In the genomic region with DNA sequence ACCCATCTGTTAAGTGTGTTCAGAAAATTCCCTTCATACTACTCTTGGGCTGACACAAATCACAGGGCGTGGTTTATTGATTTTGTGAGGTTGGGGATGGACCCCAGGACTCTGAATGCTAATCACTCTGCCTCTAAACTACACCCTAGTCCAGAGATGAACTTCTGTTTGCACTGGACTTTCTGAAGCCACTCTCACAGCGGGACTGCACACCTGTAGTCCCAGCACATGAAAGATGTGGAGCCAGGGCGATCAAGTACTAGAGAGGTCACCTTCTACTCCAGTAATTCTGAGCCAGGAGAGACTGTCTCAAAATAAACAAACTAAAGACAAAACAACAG, we compare ENCODE assay signal across 9 mouse cellular contexts. TPM values are rescaled to one million over a fixed set of nuclear protein-coding genes. Genes with fewer than 3 reads are reported as not detected.
A peak's percentile ranks its signal among the peaks of the same experiment; 100 is the strongest.
DNase-seq lines count a peak whose midpoint lies in the region; ATAC-seq lines count a peak whose summit lies in the region.
"Had no signal": no experiment of that assay in that cellular context is flagged by ENCODE, and none has a peak within 500 bp of the region (broad histone marks: within the 10 kb centered on the region; RNA-seq: fewer than 3 reads in every experiment).

No protein-coding gene starts in this region.

- no peak for DNase-seq in kidney, postnatal 10 days
- no peak for DNase-seq in embryonic facial prominence, embryonic 11.5 days (ENCODE audit: low spot score)
- peak; percentile 13 for DNase-seq in naive thymus-derived CD4-positive, alpha-beta T cell, adult 2 months (ENCODE audit: low read depth)
- DNase-seq in frontal cortex, postnatal 10 days (ENCODE audit: low spot score in 2 of 2): no peak
- DNase-seq in MN1 (ENCODE audit: low spot score): no peak
- no peak for DNase-seq in layer of hippocampus, postnatal 10 days (ENCODE audit: low spot score in 2 of 2)

- peaks cover 53% of the 10 kb centered on the region for H3K36me3 ChIP-seq in kidney, embryonic 15.5 days
- H3K36me3 ChIP-seq in embryonic facial prominence, embryonic 11.5 days (replicated peaks; ENCODE audit: control insufficient read depth, insufficient read depth, low read depth, low read length): peaks cover 6% of the 10 kb centered on the region
- peaks cover 13% of the 10 kb centered on the region for H3K36me3 ChIP-seq in intestine, embryonic 16.5 days (ENCODE audit: control insufficient read depth, insufficient read depth, low read length)

- peak overlapping the region; percentile 76; the same call in 1 of the 2 replicates for H3K9ac ChIP-seq in kidney, embryonic 15.5 days
- H3K9ac ChIP-seq in embryonic facial prominence, embryonic 11.5 days (replicated peaks; ENCODE audit: low read length): peak overlapping the region; percentile 90; the same call in 1 of the 2 replicates
- peak overlapping the region; percentile 90; the same call in 1 of the 2 replicates for H3K9ac ChIP-seq in intestine, embryonic 16.5 days (ENCODE audit: low read depth, low read length)

- peak overlapping the region; percentile 64 for H3K4me2 ChIP-seq in kidney, embryonic 15.5 days
- H3K4me2 ChIP-seq in embryonic facial prominence, embryonic 11.5 days (ENCODE audit: low read depth, low read length): peak overlapping the region; percentile 75; the same call in 1 of the 2 replicates
- H3K4me2 ChIP-seq in intestine, embryonic 16.5 days (ENCODE audit: low read depth, low read length): peak overlapping the region; percentile 81

- peak overlapping the region; percentile 68 for H3K4me3 ChIP-seq in kidney, embryonic 15.5 days (replicated peaks)
- peak overlapping the region; percentile 81 for H3K4me3 ChIP-seq in embryonic facial prominence, embryonic 11.5 days (ENCODE audit: low read depth, low read length)
- peak overlapping the region; percentile 84 for H3K4me3 ChIP-seq in intestine, embryonic 16.5 days (ENCODE audit: low read length)

- H3K27me3 ChIP-seq in kidney, embryonic 15.5 days: no peaks in the 10 kb centered on the region
- no peaks in the 10 kb centered on the region for H3K27me3 ChIP-seq in embryonic facial prominence, embryonic 11.5 days (ENCODE audit: control insufficient read depth, insufficient read depth, low read length)
- H3K27me3 ChIP-seq in intestine, embryonic 16.5 days (replicated peaks; ENCODE audit: control insufficient read depth, insufficient read depth, low read length): no peaks in the 10 kb centered on the region
- H3K27me3 ChIP-seq: Patski had no signal

- peak overlapping the region; percentile 96 for H3K27ac ChIP-seq in kidney, embryonic 15.5 days
- H3K27ac ChIP-seq in embryonic facial prominence, embryonic 11.5 days (replicated peaks; ENCODE audit: low read depth, low read length): 0 out of 2 replicates have a peak overlapping the region, but pooled peaks have one; percentile 90
- H3K27ac ChIP-seq in intestine, embryonic 16.5 days (ENCODE audit: low read length): peak overlapping the region; percentile 94

- peaks cover 43% of the 10 kb centered on the region for H3K4me1 ChIP-seq in kidney, embryonic 15.5 days
- peaks cover 12% of the 10 kb centered on the region for H3K4me1 ChIP-seq in embryonic facial prominence, embryonic 11.5 days (ENCODE audit: control insufficient read depth, insufficient read depth, low read length)
- peaks cover 13% of the 10 kb centered on the region for H3K4me1 ChIP-seq in intestine, embryonic 16.5 days (ENCODE audit: control insufficient read depth, insufficient read depth, low read length)

- WGBS in kidney, embryonic 15.5 days: 48% methylated on average over 3 of the region's 3 CpGs
- WGBS in embryonic facial prominence, embryonic 11.5 days: 44% methylated on average over 3 of the region's 3 CpGs
- WGBS in intestine, embryonic 16.5 days: 35% methylated on average over 3 of the region's 3 CpGs

- no peaks in the 10 kb centered on the region for H3K9me3 ChIP-seq in kidney, embryonic 15.5 days (replicated peaks)
- no peaks in the 10 kb centered on the region for H3K9me3 ChIP-seq in embryonic facial prominence, embryonic 11.5 days (replicated peaks; ENCODE audit: control insufficient read depth, low read length)
- no peaks in the 10 kb centered on the region for H3K9me3 ChIP-seq in intestine, embryonic 16.5 days (ENCODE audit: control insufficient read depth, low read length)

- ATAC-seq in kidney, embryonic 15.5 days (replicated peaks; ENCODE audit: low FRiP score): no peak
- no peak for ATAC-seq in embryonic facial prominence, embryonic 11.5 days (replicated peaks; ENCODE audit: insufficient number of reproducible peaks, low FRiP score, low TSS enrichment, low read depth)
- ATAC-seq in intestine, embryonic 16.5 days: no peak

RNA-seq across cellular contexts. Expression of a gene that starts 0.4 kb away (rescaled TPM):
- polyA plus RNA-seq in kidney, embryonic 15.5 days (2015; fragmentation: Nextera tagmentation; extraction: Ambion mirVana): 18.7 and 23.2 TPM in 2 replicates
- 6.1 and 7.6 TPM in 2 replicates for polyA plus RNA-seq in embryonic facial prominence, embryonic 11.5 days (2014; fragmentation: Nextera tagmentation; extraction: Ambion mirVana)
- 9.7 and 9.9 TPM in 2 replicates for polyA plus RNA-seq in intestine, embryonic 16.5 days (2015; fragmentation: Nextera tagmentation; extraction: Ambion mirVana)
- total RNA-seq in layer of hippocampus, postnatal 10 days (2021): 1 to 10 TPM; 7.5 to 7.8 TPM

RNA-seq across cellular contexts. Expression of a gene that starts 36.3 kb away (rescaled TPM):
- 4.3 and 4.9 TPM in 2 replicates for polyA plus RNA-seq in kidney, embryonic 15.5 days (2015; fragmentation: Nextera tagmentation; extraction: Ambion mirVana)
- 0.25 TPM in 1 of 2 replicates, not detected in the other for polyA plus RNA-seq in embryonic facial prominence, embryonic 11.5 days (2014; fragmentation: Nextera tagmentation; extraction: Ambion mirVana)
- polyA plus RNA-seq in intestine, embryonic 16.5 days (2015; fragmentation: Nextera tagmentation; extraction: Ambion mirVana): 17.3 and 18.4 TPM in 2 replicates
- not detected for total RNA-seq in layer of hippocampus, postnatal 10 days (2021)

RNA-seq across cellular contexts. Expression of a gene that starts 38.9 kb away (rescaled TPM):
- polyA plus RNA-seq in kidney, embryonic 15.5 days (2015; fragmentation: Nextera tagmentation; extraction: Ambion mirVana): 126 and 135 TPM in 2 replicates
- polyA plus RNA-seq in embryonic facial prominence, embryonic 11.5 days (2014; fragmentation: Nextera tagmentation; extraction: Ambion mirVana): 126 and 132 TPM in 2 replicates
- polyA plus RNA-seq in intestine, embryonic 16.5 days (2015; fragmentation: Nextera tagmentation; extraction: Ambion mirVana): 85.5 and 106 TPM in 2 replicates
- total RNA-seq in layer of hippocampus, postnatal 10 days (2021): 1 to 10 TPM; 4.6 to 6.4 TPM

RNA-seq across cellular contexts. Expression of a gene that starts 53.5 kb away (rescaled TPM):
- 36.8 and 46.3 TPM in 2 replicates for polyA plus RNA-seq in kidney, embryonic 15.5 days (2015; fragmentation: Nextera tagmentation; extraction: Ambion mirVana)
- polyA plus RNA-seq in embryonic facial prominence, embryonic 11.5 days (2014; fragmentation: Nextera tagmentation; extraction: Ambion mirVana): 15.6 and 17.8 TPM in 2 replicates
- polyA plus RNA-seq in intestine, embryonic 16.5 days (2015; fragmentation: Nextera tagmentation; extraction: Ambion mirVana): 23.3 and 24.7 TPM in 2 replicates
- 10 to 100 TPM; 32.6 to 34.5 TPM for total RNA-seq in layer of hippocampus, postnatal 10 days (2021)
